Mouse (Mus musculus) heart, adult 2 months (tissue): ENCODE results near the gene Gm2000. TPM values are rescaled to one million over a fixed set of nuclear protein-coding genes. Genes with fewer than 3 reads are reported as not detected.

ENCODE experiments used
- DNase-seq, 2 experiments: peaks; one replicate each; pipeline ENCODE4 v3.0.0; 2021
- H3K27ac ChIP-seq: fragments of 200-600 bp; 2 replicates; pipeline ENCODE4 v1.8.1; 2022
- H3K27me3 ChIP-seq: fragments of 200-500 bp; 2 replicates; pipeline ENCODE4 v1.6.1; 2012; ENCODE audit warnings: mild to moderate bottlenecking, low read length, inconsistent platforms, mixed read lengths; ENCODE audit not compliant: control insufficient read depth, insufficient read depth
- H3K36me3 ChIP-seq: fragments of 200-500 bp; 2 replicates; pipeline ENCODE4 v1.6.1; 2012; ENCODE audit warnings: low read length, inconsistent platforms; ENCODE audit not compliant: control insufficient read depth, insufficient read depth
- H3K4me1 ChIP-seq: fragments of 200-500 bp; 2 replicates; pipeline ENCODE4 v1.6.1; 2011; ENCODE audit warnings: low read length; ENCODE audit not compliant: control insufficient read depth, insufficient read depth
- H3K4me3 ChIP-seq: fragments of 200-600 bp; 2 replicates; pipeline ENCODE4 v1.8.1; 2022
- H3K79me2 ChIP-seq: fragments of 200-500 bp; replicated peaks from 2 replicates; pipeline ENCODE4 v1.6.1; 2012; ENCODE audit warnings: mild to moderate bottlenecking, inconsistent platforms, low read length, moderate library complexity, mixed read lengths; ENCODE audit not compliant: control insufficient read depth, insufficient read depth
- H3K9ac ChIP-seq: fragments of 200-500 bp; 2 replicates; pipeline ENCODE4 v1.6.1; 2012; ENCODE audit warnings: low read depth, mild to moderate bottlenecking, control low read depth, inconsistent platforms, low read length, mixed read lengths
- CTCF ChIP-seq: fragments of 200-600 bp; IDR thresholded peaks from 2 replicates; pipeline ENCODE4 v1.8.1; 2022; ENCODE audit warnings: antibody characterized with exemption, mild to moderate bottlenecking, moderate library complexity
- EP300 ChIP-seq: fragments of 200-500 bp; IDR thresholded peaks from 2 replicates; pipeline ENCODE4 v1.6.1; 2011; ENCODE audit warnings: low read depth, low read length, control low read depth; ENCODE audit not compliant: insufficient read depth
- POLR2A ChIP-seq: fragments of 200-500 bp; IDR thresholded peaks from 2 replicates; pipeline ENCODE4 v1.6.1; 2011; ENCODE audit warnings: mild to moderate bottlenecking, low read depth, low read length, control low read depth; ENCODE audit not compliant: insufficient read depth
- WGBS: fragments of 180-500 bp; shearing (Covaris S2); methylation state at CpG from one replicate; pipeline ENCODE4 v1.1.7; 2018; 5-methylcytosine and 5-hydroxymethylcytosine counted together
- intact Hi-C: fragments of 180-260 bp; cut with DNase I; formaldehyde crosslinking; loops from one replicate; pipeline ENCODE4 v1.15.1; 2025
- long read RNA-seq: library from polyadenylated mRNA; stranded (forward); transcript quantifications from one replicate; pipeline ENCODE4 v2.0.0, GENCODE M21; 2021
- polyA plus RNA-seq: library from polyadenylated mRNA; depleted of rRNA; stranded (reverse); fragments of >200 nt; gene quantifications from 2 replicates; pipeline ENCODE4 v1.2.3, GENCODE M21; 2012; rRNA removed
- total RNA-seq, 2 experiments: library from RNA; stranded (reverse); gene quantifications; 2 replicates each; pipeline ENCODE4 v1.2.3; 2021

Gm2000 gene
- 100 to 1,000 TPM; 394 to 449 TPM for total RNA-seq
- polyA plus RNA-seq: 11.6 and 19.6 TPM in 2 replicates
- long read RNA-seq, transcript Gm2000-201 (1 exons, 445 nt): major isoform, 34 of 35 reads
- long read RNA-seq, partial matches to known transcripts: 0 of 35 reads
- long read RNA-seq, other reads (novel, unspliced or antisense): 1 of 35 reads

- Histone ChIP-seq H3K36me3 (no peaks in the 10 kb centered on the region), H3K4me3 (no peak within 1 kb of the TSS), H3K27me3 (no peaks in the 10 kb centered on the region), H3K79me2 (no peaks in the 10 kb centered on the region), H3K4me1 (no peaks in the 10 kb centered on the region), H3K9ac (no peak within 1 kb of the TSS), H3K27ac (no peak within 1 kb of the TSS)
- no peak for TF ChIP-seq POLR2A
- no peak for TF ChIP-seq EP300
- TF ChIP-seq CTCF: no peak
- intact Hi-C loops: no loop called here
- DNase-seq: no peak
- WGBS: 82% methylated on average over 8 of the region's 8 CpGs
Measured at GRCm38 (mm10) chr1:156365740-156366139, at the start of gene Gm2000. Gm2000 (plus strand) TSS chr1:156366040.

- Histone ChIP-seq H3K9ac (no peak overlapping the region), H3K27ac (no peak overlapping the region), H3K27me3 (no peaks in the 10 kb centered on the region), H3K36me3 (no peaks in the 10 kb centered on the region), H3K79me2 (no peaks in the 10 kb centered on the region), H3K4me3 (no peak overlapping the region), H3K4me1 (no peaks in the 10 kb centered on the region)
- no peak for DNase-seq
- 86% methylated on average over 9 of the region's 9 CpGs for WGBS
- intact Hi-C loops: no loop called here
- no peak for TF ChIP-seq EP300
- TF ChIP-seq POLR2A: no peak
- no peak for TF ChIP-seq CTCF
Measured at GRCm38 (mm10) chr1:156323126-156323525, 42.7 kb upstream of the Gm2000 start.

- Histone ChIP-seq H3K27me3 (no peaks in the 10 kb centered on the region), H3K9ac (no peak overlapping the region), H3K4me3 (no peak overlapping the region), H3K27ac (no peak overlapping the region), H3K4me1 (no peaks in the 10 kb centered on the region), H3K36me3 (no peaks in the 10 kb centered on the region), H3K79me2 (no peaks in the 10 kb centered on the region)
- no peak for DNase-seq
- intact Hi-C loops: no loop called here
- TF ChIP-seq CTCF: no peak
- no peak for TF ChIP-seq EP300
- TF ChIP-seq POLR2A: no peak
- WGBS: 64% methylated on average over 4 of the region's 4 CpGs
Measured at GRCm38 (mm10) chr1:156340847-156341246, 25.0 kb upstream of the Gm2000 start.

GRCm38 (mm10) chr1:156344433-156344832, 21.4 kb upstream of the Gm2000 start:
- Histone ChIP-seq H3K4me1 (no peaks in the 10 kb centered on the region), H3K9ac (no peak overlapping the region), H3K4me3 (no peak overlapping the region), H3K79me2 (no peaks in the 10 kb centered on the region), H3K36me3 (no peaks in the 10 kb centered on the region), H3K27me3 (no peaks in the 10 kb centered on the region), H3K27ac (no peak overlapping the region)
- TF ChIP-seq POLR2A (no peak), CTCF (no peak), EP300 (no peak)
- intact Hi-C loops: no loop called here
- 44% methylated on average over 4 of the region's 4 CpGs for WGBS
- DNase-seq: no peak

- no peak for TF ChIP-seq CTCF
- no peak for TF ChIP-seq EP300
- TF ChIP-seq POLR2A: no peak
- WGBS: 88% methylated on average over 4 of the region's 4 CpGs
- no peak for DNase-seq
- H3K4me1 ChIP-seq: no peaks in the 10 kb centered on the region
- H3K27me3 ChIP-seq: no peaks in the 10 kb centered on the region
- no peak overlapping the region for H3K4me3 ChIP-seq
- no peaks in the 10 kb centered on the region for H3K79me2 ChIP-seq
- no peak overlapping the region for H3K9ac ChIP-seq
- no peak overlapping the region for H3K27ac ChIP-seq
- intact Hi-C loops: no loop called here
- H3K36me3 ChIP-seq: no peaks in the 10 kb centered on the region
Measured at GRCm38 (mm10) chr1:156345633-156346032, 20.2 kb upstream of the Gm2000 start.

- no peak overlapping the region for H3K9ac ChIP-seq
- DNase-seq: no peak
- WGBS: 64% methylated on average over 4 of the region's 4 CpGs
- H3K79me2 ChIP-seq: no peaks in the 10 kb centered on the region
- H3K27ac ChIP-seq: no peak overlapping the region
- intact Hi-C loops: no loop called here
- H3K4me1 ChIP-seq: no peaks in the 10 kb centered on the region
- no peaks in the 10 kb centered on the region for H3K27me3 ChIP-seq
- TF ChIP-seq CTCF: no peak
- TF ChIP-seq POLR2A: no peak
- no peak for TF ChIP-seq EP300
- no peaks in the 10 kb centered on the region for H3K36me3 ChIP-seq
- no peak overlapping the region for H3K4me3 ChIP-seq
Measured at GRCm38 (mm10) chr1:156349031-156349430, 16.8 kb upstream of the Gm2000 start.
